Mouse (Mus musculus): ENCODE measurements around the gene Sec16b.

The Sec16b gene

GRCm38 (mm10) chr1:157560654-157561386 is 54.3 kb downstream of the Sec16b start:
- no peak for DNase-seq

DNA sequence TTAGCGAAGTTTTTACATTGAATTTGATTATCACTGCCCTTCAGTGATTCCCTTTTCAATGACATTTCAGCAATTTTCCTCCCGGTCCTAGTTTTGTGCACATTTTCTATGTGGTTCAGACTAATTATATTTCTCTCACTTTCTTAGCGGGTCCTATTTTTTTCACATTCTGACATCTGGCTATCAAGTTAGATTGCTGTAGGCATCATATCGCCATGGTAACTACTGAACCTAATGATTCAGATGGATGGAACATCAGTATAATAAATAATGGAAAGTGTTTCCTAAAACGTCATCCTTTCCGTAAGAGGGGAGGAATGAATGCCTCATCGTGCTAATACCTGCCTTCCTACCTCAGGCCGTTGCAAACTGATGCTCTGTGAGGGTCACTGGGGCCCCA is 61.3 kb downstream of the Sec16b start:
- no peak for DNase-seq

DNA sequence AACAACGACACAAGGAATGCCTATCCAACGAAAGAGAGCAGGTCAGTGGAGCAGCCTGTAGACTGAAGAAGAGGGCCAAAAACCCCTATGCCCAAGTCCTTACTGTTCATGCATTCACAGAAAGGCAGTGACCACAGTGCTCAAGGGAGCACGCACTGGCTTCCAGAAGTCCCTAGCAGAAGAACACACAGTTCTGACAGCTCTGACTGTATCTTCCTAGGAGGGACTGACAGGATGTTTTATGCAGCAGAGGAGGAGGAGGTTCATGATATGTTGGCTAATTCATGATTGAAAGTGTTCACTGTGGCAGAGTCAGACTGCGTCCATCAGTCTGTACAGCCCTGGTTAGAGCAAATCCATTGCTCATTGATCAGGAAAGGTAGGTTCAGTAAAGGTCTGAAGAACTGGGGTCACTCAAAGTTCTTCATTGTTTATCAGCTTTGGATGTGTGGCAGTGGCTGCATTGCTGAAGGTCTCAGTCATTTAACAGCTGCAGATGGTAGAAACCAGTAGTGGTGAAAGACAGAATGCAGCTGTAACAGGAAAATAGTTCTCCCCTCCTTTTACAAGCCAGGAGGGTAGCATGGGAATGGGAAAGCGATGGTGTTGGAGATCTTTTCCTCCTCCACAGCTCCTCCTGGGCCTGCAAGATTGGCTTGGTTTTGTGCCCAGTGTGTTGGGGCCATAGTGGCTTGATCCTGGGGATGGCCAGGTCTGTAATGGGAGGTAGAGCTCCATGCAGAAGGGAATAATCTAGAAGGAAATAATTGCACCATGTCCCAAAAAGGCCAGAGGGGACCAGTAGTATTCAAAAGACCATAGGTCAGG is 62.9 kb downstream of the Sec16b start:
- DNase-seq, result no peak

DNA sequence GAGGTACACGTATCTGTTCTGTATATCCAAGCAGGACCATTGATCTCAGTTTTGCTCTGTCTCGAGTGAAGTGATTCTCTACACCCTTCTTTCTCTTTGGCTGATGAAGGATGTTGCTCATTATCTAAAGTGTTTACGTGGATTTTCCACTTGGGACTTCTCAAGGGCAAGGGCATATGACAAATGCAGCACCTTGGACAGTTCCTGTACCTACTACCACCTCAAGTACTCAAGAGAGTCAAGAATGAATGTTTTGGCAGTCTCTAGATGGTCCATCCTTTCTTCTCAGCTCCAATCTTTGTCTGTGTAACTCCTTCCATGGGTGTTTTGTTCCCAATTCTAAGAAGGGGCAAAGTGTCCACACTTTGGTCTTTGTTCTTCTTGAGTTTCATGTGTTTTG is 68.8 kb downstream of the Sec16b start:
- no peak for DNase-seq

DNA sequence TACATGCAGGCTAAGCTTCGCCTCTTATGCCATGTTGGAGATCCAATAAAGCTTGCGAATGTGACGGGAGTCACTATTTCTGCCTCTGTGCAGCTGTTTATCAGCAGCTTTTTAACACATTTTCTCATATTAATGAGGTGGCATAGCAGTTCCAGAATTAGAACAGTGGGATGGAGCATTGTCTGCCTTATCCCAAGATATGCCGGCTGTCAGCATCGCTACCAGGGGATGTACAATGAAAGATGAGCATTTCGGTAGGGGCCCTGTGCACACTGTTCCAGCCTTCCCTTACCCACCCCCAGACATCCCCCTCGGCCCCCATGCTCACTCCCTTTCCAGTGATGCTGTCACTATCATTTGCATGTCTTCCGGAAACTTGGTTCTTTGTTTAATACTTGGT is 71.8 kb downstream of the Sec16b start:
- no peak for DNase-seq

- DNase-seq, result no peak
Observed at GRCm38 (mm10) chr1:157586556-157586955, 80.0 kb downstream of the Sec16b start.

DNA sequence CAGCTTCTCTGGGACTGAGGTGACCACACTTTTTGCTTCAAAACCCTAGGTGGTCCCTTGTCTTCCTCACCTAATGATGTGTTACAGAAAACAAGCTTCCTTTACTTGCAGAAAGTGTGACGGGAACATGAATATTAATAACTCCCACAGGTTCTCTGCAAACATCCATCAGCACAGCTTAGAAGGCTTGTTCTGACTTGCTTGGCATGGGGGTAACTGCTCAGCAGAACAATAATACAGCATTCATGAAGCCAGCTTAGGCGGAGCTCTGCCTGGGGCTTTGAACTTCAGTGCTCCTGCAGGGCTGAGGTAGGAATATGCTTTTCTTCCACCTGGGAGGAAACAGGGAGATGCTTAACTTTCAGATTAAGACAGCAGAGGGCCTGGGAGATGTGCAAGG is 85.5 kb downstream of the Sec16b start:
- no peak for DNase-seq

- no peak for DNase-seq
Observed at GRCm38 (mm10) chr1:157594561-157594960, 88.0 kb downstream of the Sec16b start.

DNA sequence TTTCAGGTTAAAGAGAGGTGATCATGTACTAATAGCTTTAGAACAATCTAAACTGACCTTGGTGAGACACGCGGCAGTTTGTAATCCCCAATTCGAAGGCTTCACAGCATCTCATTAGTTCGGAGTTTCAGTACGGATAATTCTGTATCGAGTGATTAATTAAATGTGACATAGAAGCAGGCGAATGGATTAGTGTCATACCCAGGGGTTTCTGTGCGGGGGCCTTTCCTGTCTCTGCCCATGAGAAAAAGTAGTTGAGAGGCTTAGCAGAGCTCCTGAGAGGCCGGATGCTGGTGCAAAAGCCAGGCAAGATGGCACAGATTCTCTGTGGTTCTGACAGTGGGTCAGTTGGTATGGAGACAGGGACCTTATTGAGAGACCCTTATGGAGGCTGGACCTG is 88.6 kb downstream of the Sec16b start:
- no peak for DNase-seq

GRCm38 (mm10) chr1:157604513-157604912 is 98.0 kb downstream of the Sec16b start:
- DNase-seq, result no peak
